Mouse (Mus musculus): Measurements from ENCODE around the gene Fzd4. TPM values are rescaled to one million over a fixed set of nuclear protein-coding genes. Genes with fewer than 3 reads are reported as not detected.

Gene Fzd4
- total and polyA plus RNA-seq, 2 experiments from 2014 or later: 9.6 to 16.0 TPM

GRCm38 (mm10) chr7:89407006-89407940 lies 3.1 kb downstream of the Fzd4 start:
- peak overlapping the region; percentile 82 for H3K4me2 ChIP-seq (ENCODE audit: low read depth, low read length)
- peak; percentile 45; the same call in 1 of the 2 replicates for TF ChIP-seq EP300 (IDR thresholded peaks at IDR 0.05; ENCODE audit: low read depth)
- no peak for TF ChIP-seq CTCF (IDR thresholded peaks at IDR 0.05; ENCODE audit: low read depth)
- no peak for ATAC-seq (ENCODE audit: insufficient read depth, low read depth)
- H3K27me3 ChIP-seq (ENCODE audit: control insufficient read depth, insufficient read depth, low read length): no peaks in the 10 kb centered on the region
- 77% methylated on average over 24 of the region's 24 CpGs for WGBS
- H3K4me1 ChIP-seq (ENCODE audit: control insufficient read depth, insufficient read depth): peaks cover 35% of the 10 kb centered on the region
- DNase-seq (ENCODE audit: low spot score): no peak
- peak overlapping the region; percentile 88 for H3K4me3 ChIP-seq (ENCODE audit: low read depth, low read length)
- peaks cover 44% of the 10 kb centered on the region for H3K36me3 ChIP-seq (replicated peaks; ENCODE audit: control insufficient read depth, insufficient read depth, low read length)
- 0 out of 2 replicates have a peak overlapping the region, but pooled peaks have one; percentile 19 for H3K9ac ChIP-seq (replicated peaks; ENCODE audit: low read depth, low read length)
- H3K27ac ChIP-seq (ENCODE audit: low read depth): peak overlapping the region; percentile 82
- no peaks in the 10 kb centered on the region for H3K9me3 ChIP-seq (replicated peaks; ENCODE audit: control insufficient read depth, low read length)

DNA sequence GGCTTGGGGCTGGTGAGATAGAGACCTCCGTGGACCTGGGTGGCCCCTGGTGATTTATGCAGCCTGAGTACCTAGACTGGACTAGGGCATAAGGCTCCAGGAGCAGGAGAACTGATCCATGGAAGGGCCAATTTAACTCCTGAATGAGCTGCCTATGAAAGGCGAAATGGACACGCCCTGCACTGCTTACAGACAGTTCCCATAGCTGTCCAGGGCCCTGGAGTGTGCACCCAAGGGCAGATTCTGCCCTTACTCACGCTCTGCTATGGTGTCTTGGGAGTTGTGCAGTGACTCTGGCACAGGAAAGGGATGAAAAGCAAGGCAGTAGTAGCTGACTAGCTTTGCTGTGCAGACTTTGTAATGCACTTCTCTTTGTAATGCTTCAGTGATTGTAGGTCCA lies 6.1 kb downstream of the Fzd4 start:
- WGBS: 71% methylated on average over 4 of the region's 4 CpGs
- peak overlapping the region; percentile 17; the same call in 1 of the 2 replicates for H3K4me2 ChIP-seq (ENCODE audit: low read depth, low read length)

GRCm38 (mm10) chr7:89411346-89411745 lies 7.2 kb downstream of the Fzd4 start:
- H3K27ac ChIP-seq (ENCODE audit: low read depth): 0 out of 2 replicates have a peak overlapping the region, but pooled peaks have one; percentile 20
- peaks cover 49% of the 10 kb centered on the region for H3K36me3 ChIP-seq (replicated peaks; ENCODE audit: control insufficient read depth, insufficient read depth, low read length)
- no peak overlapping the region for H3K4me2 ChIP-seq (ENCODE audit: low read depth, low read length)
- no peak overlapping the region for H3K4me3 ChIP-seq (ENCODE audit: low read depth, low read length)
- WGBS: 59% methylated on average over 3 of the region's 3 CpGs
- TF ChIP-seq CTCF (IDR thresholded peaks at IDR 0.05; ENCODE audit: low read depth) (no peak), EP300 (IDR thresholded peaks at IDR 0.05; ENCODE audit: low read depth) (no peak)
- H3K9me3 ChIP-seq (replicated peaks; ENCODE audit: control insufficient read depth, low read length): no peaks in the 10 kb centered on the region
- DNase-seq (ENCODE audit: low spot score): no peak
- no peak overlapping the region for H3K9ac ChIP-seq (replicated peaks; ENCODE audit: low read depth, low read length)
- ATAC-seq (ENCODE audit: insufficient read depth, low read depth): no peak
- H3K27me3 ChIP-seq (ENCODE audit: control insufficient read depth, insufficient read depth, low read length): no peaks in the 10 kb centered on the region
- H3K4me1 ChIP-seq (ENCODE audit: control insufficient read depth, insufficient read depth): peaks cover 35% of the 10 kb centered on the region

More for the DNA sequence above, 6.1 kb downstream of the Fzd4 start:
- no peak overlapping the region for H3K4me3 ChIP-seq (ENCODE audit: low read depth, low read length)
- H3K9ac ChIP-seq (replicated peaks; ENCODE audit: low read depth, low read length): no peak overlapping the region
- DNase-seq (ENCODE audit: low spot score) (no peak), ATAC-seq (ENCODE audit: insufficient read depth, low read depth) (no peak)
- H3K9me3 ChIP-seq (replicated peaks; ENCODE audit: control insufficient read depth, low read length): no peaks in the 10 kb centered on the region
- H3K27me3 ChIP-seq (ENCODE audit: control insufficient read depth, insufficient read depth, low read length): no peaks in the 10 kb centered on the region
- H3K27ac ChIP-seq (ENCODE audit: low read depth): no peak overlapping the region
- no peak for TF ChIP-seq EP300 (IDR thresholded peaks at IDR 0.05; ENCODE audit: low read depth)
- no peak for TF ChIP-seq CTCF (IDR thresholded peaks at IDR 0.05; ENCODE audit: low read depth)
- peaks cover 49% of the 10 kb centered on the region for H3K36me3 ChIP-seq (replicated peaks; ENCODE audit: control insufficient read depth, insufficient read depth, low read length)
- peaks cover 35% of the 10 kb centered on the region for H3K4me1 ChIP-seq (ENCODE audit: control insufficient read depth, insufficient read depth)

- Histone ChIP-seq H3K27ac (ENCODE audit: low read depth) (no peak overlapping the region), H3K27me3 (ENCODE audit: control insufficient read depth, insufficient read depth, low read length) (no peaks in the 10 kb centered on the region), H3K9ac (replicated peaks; ENCODE audit: low read depth, low read length) (no peak overlapping the region), H3K4me2 (ENCODE audit: low read depth, low read length) (no peak overlapping the region), H3K36me3 (replicated peaks; ENCODE audit: control insufficient read depth, insufficient read depth, low read length) (peaks cover 45% of the 10 kb centered on the region), H3K4me3 (ENCODE audit: low read depth, low read length) (no peak overlapping the region), H3K4me1 (ENCODE audit: control insufficient read depth, insufficient read depth) (peaks cover 35% of the 10 kb centered on the region), H3K9me3 (replicated peaks; ENCODE audit: control insufficient read depth, low read length) (no peaks in the 10 kb centered on the region)
- no peak for TF ChIP-seq EP300 (IDR thresholded peaks at IDR 0.05; ENCODE audit: low read depth)
- no peak for TF ChIP-seq CTCF (IDR thresholded peaks at IDR 0.05; ENCODE audit: low read depth)
- ATAC-seq (ENCODE audit: insufficient read depth, low read depth) (no peak), DNase-seq (ENCODE audit: low spot score) (no peak)
- 60% methylated on average over 7 of the region's 7 CpGs for WGBS
These were observed 7.9 kb downstream of the Fzd4 start for GRCm38 (mm10) chr7:89412094-89412493.

- WGBS: 67% methylated on average over 4 of the region's 4 CpGs
- Histone ChIP-seq H3K4me3 (ENCODE audit: low read depth, low read length) (no peak overlapping the region), H3K4me2 (ENCODE audit: low read depth, low read length) (no peak overlapping the region), H3K27ac (ENCODE audit: low read depth) (no peak overlapping the region), H3K9me3 (replicated peaks; ENCODE audit: control insufficient read depth, low read length) (no peaks in the 10 kb centered on the region), H3K9ac (replicated peaks; ENCODE audit: low read depth, low read length) (no peak overlapping the region), H3K36me3 (replicated peaks; ENCODE audit: control insufficient read depth, insufficient read depth, low read length) (peaks cover 13% of the 10 kb centered on the region), H3K4me1 (ENCODE audit: control insufficient read depth, insufficient read depth) (peaks cover 19% of the 10 kb centered on the region), H3K27me3 (ENCODE audit: control insufficient read depth, insufficient read depth, low read length) (no peaks in the 10 kb centered on the region)
- DNase-seq (ENCODE audit: low spot score): no peak
- TF ChIP-seq EP300 (IDR thresholded peaks at IDR 0.05; ENCODE audit: low read depth) (no peak), CTCF (IDR thresholded peaks at IDR 0.05; ENCODE audit: low read depth) (no peak)
- ATAC-seq (ENCODE audit: insufficient read depth, low read depth): no peak
These were observed 11.9 kb downstream of the Fzd4 start for GRCm38 (mm10) chr7:89416027-89416426.
